Mouse (Mus musculus) ES-Bruce4 (cell line): ENCODE data around the gene Nelfa. TPM values are rescaled to one million over a fixed set of nuclear protein-coding genes. Genes with fewer than 3 reads are reported as not detected.

ENCODE experiments used
- H3K27ac ChIP-seq: 2 replicates; pipeline ENCODE4 v1.5.1; 2012; ENCODE audit warnings: low read length, inconsistent platforms; ENCODE audit not compliant: insufficient read depth
- H3K27me3 ChIP-seq: 2 replicates; pipeline ENCODE4 v1.6.1; 2012; ENCODE audit warnings: mild to moderate bottlenecking, low read length, inconsistent platforms; ENCODE audit not compliant: control insufficient read depth, poor library complexity, insufficient read depth, severe bottlenecking
- H3K36me3 ChIP-seq: 2 replicates; pipeline ENCODE4 v1.6.1; 2012; ENCODE audit warnings: inconsistent platforms, mild to moderate bottlenecking, low read length, moderate library complexity; ENCODE audit not compliant: control insufficient read depth, poor library complexity, insufficient read depth, severe bottlenecking
- H3K4me1 ChIP-seq: one replicate; pipeline ENCODE4 v1.8.1; 2011; ENCODE audit warnings: low read length; ENCODE audit not compliant: control insufficient read depth, insufficient read depth
- H3K4me3 ChIP-seq: 2 replicates; pipeline ENCODE4 v1.5.1; 2011; ENCODE audit warnings: low read depth, mild to moderate bottlenecking, low read length
- H3K9ac ChIP-seq: 2 replicates; pipeline ENCODE4 v1.6.1; 2012; ENCODE audit warnings: low read depth, mild to moderate bottlenecking, inconsistent platforms; ENCODE audit not compliant: poor library complexity, severe bottlenecking
- H3K9me3 ChIP-seq: replicated peaks from 2 replicates; pipeline ENCODE4 v1.6.1; 2012; ENCODE audit warnings: mild to moderate bottlenecking, low read length, inconsistent platforms; ENCODE audit not compliant: control insufficient read depth, poor library complexity, insufficient read depth, severe bottlenecking
- CTCF ChIP-seq: IDR thresholded peaks from one replicate; pipeline ENCODE4 v1.8.1; 2011; ENCODE audit warnings: low read depth, low read length
- EP300 ChIP-seq: IDR thresholded peaks from 2 replicates; pipeline ENCODE4 v1.6.1; 2011; ENCODE audit warnings: low read depth, low read length; ENCODE audit not compliant: insufficient read depth
- POLR2A ChIP-seq: IDR thresholded peaks from one replicate; pipeline ENCODE4 v1.8.1; 2011; ENCODE audit warnings: low read length; ENCODE audit not compliant: insufficient read depth
- polyA plus RNA-seq: library from polyadenylated mRNA; stranded (reverse); fragments of >200 nt; gene quantifications from 2 replicates; pipeline ENCODE4 v1.2.4, GENCODE M21; 2011; ENCODE audit warnings: low read depth; ENCODE audit not compliant: missing spikeins, insufficient read depth, insufficient read length

Gene Nelfa
- polyA plus RNA-seq, 1 experiment = 51.2 TPM

- Histone ChIP-seq H3K4me3 (no peak overlapping the region), H3K9me3 (no peaks in the 10 kb centered on the region), H3K27ac (no peak overlapping the region), H3K4me1 (no peaks in the 10 kb centered on the region), H3K36me3 (peaks cover 35% of the 10 kb centered on the region), H3K27me3 (no peaks in the 10 kb centered on the region), H3K9ac (no peak overlapping the region)
- TF ChIP-seq POLR2A = no peak
Observed at GRCm38 (mm10) chr5:33903176-33903575, 33.0 kb downstream of the Nelfa start.

DNA sequence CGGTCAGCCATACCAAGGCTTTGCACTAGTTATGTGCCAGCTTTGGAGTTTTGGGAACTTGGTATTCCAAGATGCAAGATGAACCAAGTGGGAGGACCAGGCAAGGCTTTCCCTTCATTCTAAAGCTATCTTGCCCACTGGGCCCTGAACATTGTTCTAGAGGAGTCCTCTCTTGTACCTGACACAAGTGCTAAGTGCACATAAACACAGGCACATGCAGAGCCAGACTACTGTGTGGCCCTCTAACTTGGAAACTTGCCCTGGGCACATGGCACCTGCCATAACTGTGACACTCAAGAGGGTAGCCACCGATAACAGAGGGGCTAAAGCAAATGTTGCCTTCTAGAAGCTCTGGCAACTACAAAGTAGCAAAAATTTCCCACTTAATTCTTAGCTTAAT is 33.5 kb downstream of the Nelfa start:
- H3K9me3 ChIP-seq = no peaks in the 10 kb centered on the region
- H3K9ac ChIP-seq = no peak overlapping the region
- no peaks in the 10 kb centered on the region for H3K27me3 ChIP-seq
- H3K4me3 ChIP-seq = no peak overlapping the region
- H3K27ac ChIP-seq = no peak overlapping the region
- TF ChIP-seq CTCF (no peak), POLR2A (no peak)
- H3K4me1 ChIP-seq = no peaks in the 10 kb centered on the region
- H3K36me3 ChIP-seq = peaks cover 35% of the 10 kb centered on the region

GRCm38 (mm10) chr5:33901278-33901677 is 34.9 kb downstream of the Nelfa start:
- Histone ChIP-seq H3K9ac (no peak overlapping the region), H3K9me3 (no peaks in the 10 kb centered on the region), H3K27ac (no peak overlapping the region), H3K36me3 (peaks cover 44% of the 10 kb centered on the region), H3K27me3 (no peaks in the 10 kb centered on the region), H3K4me3 (no peak overlapping the region), H3K4me1 (no peaks in the 10 kb centered on the region)
- TF ChIP-seq CTCF (no peak), EP300 (no peak), POLR2A (no peak)

GRCm38 (mm10) chr5:33900701-33901263 is 35.4 kb downstream of the Nelfa start:
- H3K36me3 ChIP-seq = peaks cover 48% of the 10 kb centered on the region
- TF ChIP-seq EP300 = no peak
- TF ChIP-seq CTCF = no peak
- no peak for TF ChIP-seq POLR2A
- H3K27me3 ChIP-seq = no peaks in the 10 kb centered on the region

DNA sequence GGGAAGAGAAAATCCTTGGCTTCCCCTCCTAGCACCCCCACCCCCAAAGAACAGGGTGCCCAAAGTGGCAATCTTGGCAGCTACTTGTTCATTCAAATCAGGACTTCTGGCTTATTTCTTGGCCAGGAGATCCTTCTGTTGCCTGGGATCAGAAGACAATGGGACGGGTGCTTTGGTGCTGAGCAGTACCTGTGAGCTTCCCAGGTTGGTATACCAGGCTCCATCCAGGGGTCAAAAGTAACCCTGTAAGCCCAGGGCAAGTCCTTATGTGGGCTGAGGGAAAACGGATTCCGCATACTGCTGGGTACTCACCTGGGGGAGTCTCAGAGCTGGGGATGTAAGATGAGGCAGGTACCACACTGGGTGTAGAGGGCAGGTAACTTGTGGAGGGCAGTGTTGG is 36.1 kb downstream of the Nelfa start:
- Histone ChIP-seq H3K4me3 (no peak overlapping the region), H3K9ac (no peak overlapping the region), H3K4me1 (no peaks in the 10 kb centered on the region), H3K27ac (no peak overlapping the region), H3K36me3 (peaks cover 51% of the 10 kb centered on the region), H3K27me3 (no peaks in the 10 kb centered on the region), H3K9me3 (no peaks in the 10 kb centered on the region)
- TF ChIP-seq CTCF = no peak
- TF ChIP-seq EP300 = no peak
- TF ChIP-seq POLR2A = no peak

More at GRCm38 (mm10) chr5:33900701-33901263, 35.4 kb downstream of the Nelfa start:
- Histone ChIP-seq H3K4me1 (no peaks in the 10 kb centered on the region), H3K9me3 (no peaks in the 10 kb centered on the region), H3K9ac (no peak overlapping the region), H3K4me3 (no peak overlapping the region), H3K27ac (no peak overlapping the region)

DNA sequence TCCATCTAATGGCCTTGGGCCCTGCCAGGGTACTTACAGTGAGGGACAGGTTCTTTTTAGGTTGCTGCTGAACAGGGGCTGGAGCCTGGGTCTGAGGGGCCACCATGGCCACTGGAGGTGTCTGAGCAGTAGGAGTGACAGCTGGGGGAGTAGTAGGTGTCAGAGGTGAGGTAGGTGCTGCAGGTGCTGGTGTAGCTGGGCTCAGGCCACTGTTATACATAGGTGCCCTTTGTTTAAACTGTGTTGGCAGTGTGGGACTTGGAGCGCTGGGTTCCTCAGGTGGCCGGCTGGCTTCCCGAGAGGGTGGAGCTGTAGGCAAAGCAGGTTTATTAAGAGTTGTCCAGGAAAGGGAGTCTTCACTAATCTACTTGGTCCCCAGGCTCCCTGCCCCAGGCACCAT is 37.0 kb downstream of the Nelfa start:
- TF ChIP-seq EP300 = no peak
- no peak for TF ChIP-seq CTCF
- no peak for TF ChIP-seq POLR2A
- Histone ChIP-seq H3K9ac (no peak overlapping the region), H3K27ac (no peak overlapping the region), H3K4me1 (no peaks in the 10 kb centered on the region), H3K27me3 (no peaks in the 10 kb centered on the region), H3K36me3 (peaks cover 54% of the 10 kb centered on the region), H3K9me3 (no peaks in the 10 kb centered on the region), H3K4me3 (no peak overlapping the region)

GRCm38 (mm10) chr5:33898671-33899070 is 37.5 kb downstream of the Nelfa start:
- no peak overlapping the region for H3K9ac ChIP-seq
- no peaks in the 10 kb centered on the region for H3K27me3 ChIP-seq
- TF ChIP-seq EP300 = no peak
- TF ChIP-seq CTCF = no peak
- no peak for TF ChIP-seq POLR2A
- H3K36me3 ChIP-seq = peaks cover 54% of the 10 kb centered on the region
- no peak overlapping the region for H3K4me3 ChIP-seq
- no peaks in the 10 kb centered on the region for H3K4me1 ChIP-seq
- no peak overlapping the region for H3K27ac ChIP-seq
- H3K9me3 ChIP-seq = no peaks in the 10 kb centered on the region
